Mouse (Mus musculus): ENCODE measurements around the gene Gm26920.

DNA sequence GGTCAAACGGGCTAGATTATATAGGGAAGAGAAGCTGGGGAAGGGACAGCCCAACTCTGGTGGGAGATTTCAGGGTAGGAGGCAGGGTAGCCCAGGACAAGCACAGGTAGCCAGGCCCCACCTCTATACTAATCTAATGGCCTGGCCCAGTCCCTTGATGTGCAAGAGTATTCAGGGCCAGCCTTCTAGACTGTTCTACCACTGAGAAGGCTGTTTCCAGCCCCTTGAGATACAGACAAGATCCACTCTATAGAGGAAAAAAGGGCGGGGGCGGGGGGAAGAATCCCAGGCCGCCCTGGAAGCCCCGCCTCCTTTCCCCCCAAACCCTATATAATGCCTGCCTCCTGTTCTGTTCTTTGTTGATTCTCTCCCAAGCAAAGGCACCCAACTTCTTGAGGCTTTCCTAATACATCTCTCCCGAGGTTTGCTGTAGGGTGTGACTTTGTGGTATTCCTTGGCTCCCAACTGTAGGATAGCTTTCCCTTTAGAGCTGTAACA, 3.8 kb upstream of the Gm26920 start:
- TF ChIP-seq MYOD1 (IDR thresholded peaks at IDR 0.05; ENCODE audit: control insufficient read depth, insufficient read length, low read depth) (no peak), USF1 (IDR thresholded peaks at IDR 0.05; ENCODE audit: low read depth) (no peak), CTCF (IDR thresholded peaks at IDR 0.05; ENCODE audit: control insufficient read depth, insufficient read depth, insufficient read length) (no peak), CEBPB (IDR thresholded peaks at IDR 0.05; ENCODE audit: low read depth) (no peak), FOSL1 (IDR thresholded peaks at IDR 0.05; ENCODE audit: insufficient read depth, low read length, poor library complexity, severe bottlenecking) (no peak), MAX (IDR thresholded peaks at IDR 0.05) (no peak)

Measured in C2C12 (cell line).